Mouse (Mus musculus) spleen, adult 2 months (tissue): ENCODE data around the gene Aox1.

Source experiments
- CTCF ChIP-seq: fragments of 200-500 bp; IDR thresholded peaks from 2 replicates; pipeline ENCODE4 v1.5.1; 2011; ENCODE audit warnings: mild to moderate bottlenecking, inconsistent platforms; ENCODE audit not compliant: insufficient read depth, insufficient read length, insufficient replicate concordance; ENCODE audit errors: extremely low read depth
- POLR2A ChIP-seq: fragments of 200-500 bp; IDR thresholded peaks from 2 replicates; pipeline ENCODE4 v1.6.1; 2011; ENCODE audit warnings: low read depth, low read length, inconsistent platforms

- TF ChIP-seq CTCF (no peak), POLR2A (no peak)
Measured at GRCm38 (mm10) chr1:58144384-58145069, 114.8 kb downstream of the Aox1 start.
